Mouse (Mus musculus) hematopoietic stem cell, adult 5-6 weeks (primary cell): ENCODE measurements around the gene Tmbim4. TPM values are rescaled to one million over a fixed set of nuclear protein-coding genes. Genes with fewer than 3 reads are reported as not detected.

Experiments used
- ATAC-seq, 2 experiments: fragments of 125-278 bp in 1 of 2; replicated peaks in 1 of 2; 2 replicates each; pipeline ENCODE4 v1.8.0; 2016 to 2017; ENCODE audit warnings: inconsistent platforms in 2 of 2, mild to moderate bottlenecking in 2 of 2, moderate number of reproducible peaks in 2 of 2, low read depth in 1 of 2, moderate TSS enrichment in 1 of 2; ENCODE audit not compliant: low FRiP score in 2 of 2, poor library complexity in 2 of 2, severe bottlenecking in 2 of 2, insufficient read depth in 1 of 2, low TSS enrichment in 1 of 2
- total RNA-seq: library from RNA; stranded (forward); fragments of 172-1452, 232-1000 nt; gene quantifications from 2 replicates; pipeline ENCODE4 v1.2.3, GENCODE M21; 2017

Tmbim4 gene
- total RNA-seq, result 84.9 and 109 TPM in 2 replicates

GRCm38 (mm10) chr10:120201131-120201921 lies at the start of gene Tmbim4:
Tmbim4 (plus strand) TSS chr10:120201590.
- ATAC-seq, result peak; percentile 50 to 71; a peak in 3 of 4 replicates

- no peak for ATAC-seq
These were observed 49.7 kb upstream of the Tmbim4 start for GRCm38 (mm10) chr10:120151672-120152071.

- no peak for ATAC-seq
These were observed 47.5 kb upstream of the Tmbim4 start for GRCm38 (mm10) chr10:120153911-120154310.

- ATAC-seq, result no peak
These were observed 40.9 kb upstream of the Tmbim4 start for GRCm38 (mm10) chr10:120160533-120160932.

GRCm38 (mm10) chr10:120162840-120163239 lies 38.5 kb upstream of the Tmbim4 start:
- no peak for ATAC-seq

- peak; percentile 38 to 70; a peak in 3 of 4 replicates for ATAC-seq
These were observed 37.9 kb upstream of the Tmbim4 start for GRCm38 (mm10) chr10:120163490-120163889.

- ATAC-seq, result no peak
These were observed 36.2 kb upstream of the Tmbim4 start for GRCm38 (mm10) chr10:120164931-120165792.

GRCm38 (mm10) chr10:120165793-120166503 lies 35.4 kb upstream of the Tmbim4 start:
- no peak for ATAC-seq

GRCm38 (mm10) chr10:120168070-120168469 lies 33.3 kb upstream of the Tmbim4 start:
- ATAC-seq, result peak; percentile 39 to 72

GRCm38 (mm10) chr10:120169064-120169463 lies 32.3 kb upstream of the Tmbim4 start:
- ATAC-seq, result no peak

- ATAC-seq, result no peak
These were observed 31.5 kb upstream of the Tmbim4 start for GRCm38 (mm10) chr10:120169841-120170240.

GRCm38 (mm10) chr10:120170277-120170676 lies 31.1 kb upstream of the Tmbim4 start:
- no peak for ATAC-seq

- no peak for ATAC-seq
These were observed 30.1 kb upstream of the Tmbim4 start for GRCm38 (mm10) chr10:120171340-120171739.

- ATAC-seq, result no peak
These were observed 27.1 kb upstream of the Tmbim4 start for GRCm38 (mm10) chr10:120174192-120174705.

- peak; percentile 62 to 84; a peak in 3 of 4 replicates for ATAC-seq
These were observed 18.5 kb upstream of the Tmbim4 start for GRCm38 (mm10) chr10:120182887-120183286.

GRCm38 (mm10) chr10:120183342-120183741 lies 18.0 kb upstream of the Tmbim4 start:
- ATAC-seq, result peak in 1 of 2 experiments; percentile 71; a peak in 2 of 4 replicates

- no peak for ATAC-seq
These were observed 12.9 kb upstream of the Tmbim4 start for GRCm38 (mm10) chr10:120188513-120188912.
